Mouse (Mus musculus) CH12.LX (cell line): ENCODE results near the gene Sipa1l3. TPM values are rescaled to one million over a fixed set of nuclear protein-coding genes. Genes with fewer than 3 reads are reported as not detected.
A peak's percentile ranks its signal among the peaks of the same experiment; 100 is the strongest.

Source experiments
- DNase-seq: peaks from one replicate; pipeline ENCODE4 v3.0.0-alpha.2; 2013; ENCODE audit errors: extremely low read depth
- H3K27ac ChIP-seq: 2 replicates; pipeline ENCODE4 v1.5.1; 2012; ENCODE audit warnings: low read depth, mild to moderate bottlenecking, control low read depth, moderate library complexity; ENCODE audit not compliant: insufficient read depth
- H3K27me3 ChIP-seq: replicated peaks from 2 replicates; pipeline ENCODE3; 2012; ENCODE audit warnings: inconsistent platforms
- H3K36me3 ChIP-seq, 2 experiments: replicated peaks in 1 of 2; 2 replicates each; pipeline versions ENCODE3 to v1.6.1; 2012; ENCODE audit warnings: inconsistent platforms in 1 of 2, low read length in 1 of 2, mild to moderate bottlenecking in 1 of 2, mixed read lengths in 1 of 2, moderate library complexity in 1 of 2; ENCODE audit not compliant: control insufficient read depth in 1 of 2, insufficient read depth in 1 of 2
- H3K4me1 ChIP-seq, 2 experiments: 2 replicates each; pipeline ENCODE4 v1.6.1; 2012; ENCODE audit warnings: inconsistent platforms in 1 of 2, moderate library complexity in 1 of 2; ENCODE audit not compliant: insufficient read depth in 2 of 2, control insufficient read depth in 1 of 2
- H3K4me2 ChIP-seq: 2 replicates; pipeline ENCODE4 v1.6.1; 2012; ENCODE audit warnings: low read depth, mild to moderate bottlenecking, control low read depth; ENCODE audit not compliant: poor library complexity, insufficient read depth, severe bottlenecking
- H3K4me3 ChIP-seq, 3 experiments: fragments of 150-350 bp in 1 of 3; sonication (generic) in 1 of 3; replicated peaks in 1 of 3; 2 replicates each; pipeline versions ENCODE3 to v1.5.1; 2011 to 2012; ENCODE audit warnings: low read depth in 2 of 3, low read length in 2 of 3, mild to moderate bottlenecking in 2 of 3, moderate library complexity in 2 of 3, control low read depth in 1 of 3, improper control_type of control experiment in 1 of 3, inconsistent platforms in 1 of 3, mixed read lengths in 1 of 3; ENCODE audit not compliant: poor library complexity in 1 of 3
- H3K79me2 ChIP-seq: replicated peaks from 2 replicates; pipeline ENCODE4 v1.6.1; 2012; ENCODE audit warnings: mild to moderate bottlenecking, moderate library complexity; ENCODE audit not compliant: control insufficient read depth, poor library complexity, insufficient read depth, severe bottlenecking; ENCODE audit errors: extremely low read depth
- H3K9ac ChIP-seq: 2 replicates; pipeline ENCODE4 v1.6.1; 2012; ENCODE audit warnings: low read depth, mild to moderate bottlenecking, control low read depth, moderate library complexity; ENCODE audit not compliant: insufficient read depth
- H3K9me3 ChIP-seq: replicated peaks from 2 replicates; pipeline ENCODE3; 2012; ENCODE audit warnings: low read length, inconsistent platforms, mixed read lengths
- BHLHE40 ChIP-seq: IDR thresholded peaks from 2 replicates; pipeline ENCODE4 v1.6.1; 2011; ENCODE audit warnings: mild to moderate bottlenecking, low read depth, low read length, improper control_type of control experiment
- CHD1 ChIP-seq: IDR thresholded peaks from 2 replicates; pipeline ENCODE4 v1.6.1; 2012; ENCODE audit warnings: low read depth, low read length, improper control_type of control experiment, inconsistent platforms
- CHD2 ChIP-seq: IDR thresholded peaks from 2 replicates; pipeline ENCODE4 v1.6.1; 2011; ENCODE audit warnings: low read length, improper control_type of control experiment
- CTCF ChIP-seq, 2 experiments: IDR thresholded peaks in 1 of 2; conservative IDR thresholded peaks in 1 of 2; 2 replicates each; pipeline ENCODE4 v1.5.1; 2011 to 2012; ENCODE audit warnings: low read depth in 2 of 2, low read length in 2 of 2, improper control_type of control experiment in 1 of 2, inconsistent platforms in 1 of 2, mild to moderate bottlenecking in 1 of 2, moderate library complexity in 1 of 2
- E2F4 ChIP-seq: IDR thresholded peaks from 2 replicates; pipeline ENCODE4 v1.6.1; 2011; ENCODE audit warnings: low read depth, low read length, improper control_type of control experiment; ENCODE audit not compliant: insufficient replicate concordance
- ELF1 ChIP-seq: IDR thresholded peaks from 2 replicates; pipeline ENCODE4 v1.6.1; 2014; ENCODE audit warnings: low read depth, mild to moderate bottlenecking, inconsistent platforms, low read length, improper control_type of control experiment
- EP300 ChIP-seq: IDR thresholded peaks from 2 replicates; pipeline ENCODE4 v1.6.1; 2011; ENCODE audit warnings: low read length, improper control_type of control experiment
- ETS1 ChIP-seq: conservative IDR thresholded peaks from 2 replicates; pipeline ENCODE4 v1.6.1; 2012; ENCODE audit warnings: low read depth, mild to moderate bottlenecking, inconsistent platforms, low read length, improper control_type of control experiment, moderate library complexity
- GABPA ChIP-seq: IDR thresholded peaks from 2 replicates; pipeline ENCODE4 v1.6.1; 2012; ENCODE audit warnings: low read depth, low read length, improper control_type of control experiment, inconsistent platforms; ENCODE audit not compliant: insufficient replicate concordance
- HCFC1 ChIP-seq: IDR thresholded peaks from 2 replicates; pipeline ENCODE4 v1.6.1; 2012; ENCODE audit warnings: low read depth, mild to moderate bottlenecking, inconsistent platforms, low read length, improper control_type of control experiment
- IRF4 ChIP-seq: IDR thresholded peaks from 2 replicates; pipeline ENCODE4 v1.6.1; 2014; ENCODE audit warnings: low read depth, mild to moderate bottlenecking, inconsistent platforms, low read length, improper control_type of control experiment
- JUN ChIP-seq: IDR thresholded peaks from 2 replicates; pipeline ENCODE4 v1.6.1; 2011; ENCODE audit warnings: low read depth, mild to moderate bottlenecking, low read length, improper control_type of control experiment, moderate library complexity; ENCODE audit not compliant: insufficient read depth
- JUND ChIP-seq: conservative IDR thresholded peaks from 2 replicates; pipeline ENCODE4 v1.6.1; 2011; ENCODE audit warnings: low read depth, low read length, improper control_type of control experiment
- KAT2A ChIP-seq: IDR thresholded peaks from 2 replicates; pipeline ENCODE4 v1.6.1; 2012; ENCODE audit warnings: low read length, improper control_type of control experiment, inconsistent platforms; ENCODE audit not compliant: insufficient replicate concordance
- MAFK ChIP-seq: IDR thresholded peaks from 2 replicates; pipeline ENCODE4 v1.6.1; 2011; ENCODE audit warnings: low read length, improper control_type of control experiment; ENCODE audit not compliant: insufficient replicate concordance
- MAX ChIP-seq: IDR thresholded peaks from 2 replicates; pipeline ENCODE4 v1.6.1; 2011; ENCODE audit warnings: low read length, improper control_type of control experiment
- MAZ ChIP-seq: IDR thresholded peaks from 2 replicates; pipeline ENCODE4 v1.6.1; 2012; ENCODE audit warnings: low read depth, mild to moderate bottlenecking, inconsistent platforms, low read length, improper control_type of control experiment, moderate library complexity
- MEF2A ChIP-seq: IDR thresholded peaks from 2 replicates; pipeline ENCODE4 v1.6.1; 2014; ENCODE audit warnings: low read depth, mild to moderate bottlenecking, inconsistent platforms, low read length, improper control_type of control experiment, borderline replicate concordance
- MXI1 ChIP-seq: IDR thresholded peaks from 2 replicates; pipeline ENCODE4 v1.6.1; 2011; ENCODE audit warnings: mild to moderate bottlenecking, low read depth, low read length, improper control_type of control experiment
- MYC ChIP-seq: IDR thresholded peaks from 2 replicates; pipeline ENCODE4 v1.6.1; 2011; ENCODE audit warnings: low read depth, mild to moderate bottlenecking, improper control_type of control experiment, low read length
- NELFE ChIP-seq: IDR thresholded peaks from 2 replicates; pipeline ENCODE4 v1.6.1; 2011; ENCODE audit warnings: low read depth, low read length, improper control_type of control experiment
- NRF1 ChIP-seq: IDR thresholded peaks from 2 replicates; pipeline ENCODE4 v1.6.1; 2014; ENCODE audit warnings: low read depth, mild to moderate bottlenecking, inconsistent platforms, low read length, improper control_type of control experiment, moderate library complexity
- PAX5 ChIP-seq: IDR thresholded peaks from 2 replicates; pipeline ENCODE4 v1.6.1; 2012; ENCODE audit warnings: low read length, inconsistent platforms, mixed read lengths
- POLR2A ChIP-seq: IDR thresholded peaks from 2 replicates; pipeline ENCODE4 v1.6.1; 2011; ENCODE audit warnings: low read depth, mild to moderate bottlenecking, improper control_type of control experiment, low read length
- POLR2AphosphoS2 ChIP-seq: IDR thresholded peaks from 2 replicates; pipeline ENCODE4 v1.6.1; 2011; ENCODE audit warnings: low read depth, low read length, improper control_type of control experiment
- RAD21 ChIP-seq: IDR thresholded peaks from 2 replicates; pipeline ENCODE4 v1.6.1; 2011; ENCODE audit warnings: low read depth, mild to moderate bottlenecking, low read length, improper control_type of control experiment, moderate library complexity
- RCOR1 ChIP-seq: conservative IDR thresholded peaks from 2 replicates; pipeline ENCODE4 v1.6.1; 2012; ENCODE audit warnings: low read depth, mild to moderate bottlenecking, inconsistent platforms, low read length, improper control_type of control experiment
- SIN3A ChIP-seq: IDR thresholded peaks from 2 replicates; pipeline ENCODE4 v1.6.1; 2012; ENCODE audit warnings: low read length, improper control_type of control experiment, inconsistent platforms
- SMC3 ChIP-seq: IDR thresholded peaks from 2 replicates; pipeline ENCODE4 v1.6.1; 2011; ENCODE audit warnings: low read depth, low read length, improper control_type of control experiment
- TBP ChIP-seq: conservative IDR thresholded peaks from 2 replicates; pipeline ENCODE4 v1.6.1; 2011; ENCODE audit warnings: low read depth, low read length, improper control_type of control experiment
- TCF12 ChIP-seq: IDR thresholded peaks from 2 replicates; pipeline ENCODE4 v1.6.1; 2014; ENCODE audit warnings: low read depth, mild to moderate bottlenecking, inconsistent platforms, low read length, improper control_type of control experiment
- UBTF ChIP-seq: IDR thresholded peaks from 2 replicates; pipeline ENCODE4 v1.6.1; 2012; ENCODE audit warnings: low read depth, mild to moderate bottlenecking, inconsistent platforms, low read length, improper control_type of control experiment, moderate library complexity
- USF1 ChIP-seq: IDR thresholded peaks from 2 replicates; pipeline ENCODE4 v1.6.1; 2014; ENCODE audit warnings: low read depth, mild to moderate bottlenecking, inconsistent platforms, low read length, improper control_type of control experiment
- USF2 ChIP-seq: conservative IDR thresholded peaks from 2 replicates; pipeline ENCODE4 v1.6.1; 2011; ENCODE audit warnings: low read depth, low read length, improper control_type of control experiment
- ZC3H11A ChIP-seq: IDR thresholded peaks from 2 replicates; pipeline ENCODE4 v1.6.1; 2012; ENCODE audit warnings: low read depth, mild to moderate bottlenecking, inconsistent platforms, low read length, improper control_type of control experiment
- ZKSCAN1 ChIP-seq: IDR thresholded peaks from 2 replicates; pipeline ENCODE4 v1.6.1; 2012; ENCODE audit warnings: low read depth, inconsistent platforms, low read length, improper control_type of control experiment, borderline replicate concordance
- ZMIZ1 ChIP-seq: IDR thresholded peaks from 2 replicates; pipeline ENCODE4 v1.6.1; 2012; ENCODE audit warnings: low read depth, mild to moderate bottlenecking, inconsistent platforms, low read length, improper control_type of control experiment
- ZNF384 ChIP-seq: IDR thresholded peaks from 2 replicates; pipeline ENCODE4 v1.6.1; 2012; ENCODE audit warnings: low read depth, low read length, improper control_type of control experiment, inconsistent platforms
- dilution Hi-C: fragments of 300-500 bp; cut with MboI; formaldehyde crosslinking; loops from 2 replicates; pipeline ENCODE4 v1.14.3; 2020; ENCODE audit warnings: low sequenced_read_pairs; ENCODE audit not compliant: extremely low pct_unique_long_range_greater_than_20kb, extremely low pct_ligation_motif_present
- in situ Hi-C: fragments of 300-500 bp; cut with MboI; formaldehyde crosslinking; loops from 3 replicates; pipeline ENCODE4 v1.14.3; 2019; ENCODE audit warnings: low sequenced_read_pairs, low pct_ligation_motif_present, low pct_unique_long_range_greater_than_20kb, mixed read lengths
- polyA plus RNA-seq: library from polyadenylated mRNA; unstranded; fragments of >175 nt; gene quantifications from 2 replicates; pipeline ENCODE4 v1.2.1, GENCODE M21; 2012; ENCODE audit warnings: low read depth; ENCODE audit not compliant: insufficient read length
- total RNA-seq, 2 experiments: library from RNA; depleted of rRNA; stranded (reverse); fragments of 300-350 nt in 1 of 2; fragments of >200 nt in 1 of 2; gene quantifications; 2 replicates each; pipeline ENCODE4 v1.2.3; 2012 to 2014

Sipa1l3 gene
- total and polyA plus RNA-seq, 3 experiments, result 1.6 to 8.8 (median 5.9) TPM

DNA sequence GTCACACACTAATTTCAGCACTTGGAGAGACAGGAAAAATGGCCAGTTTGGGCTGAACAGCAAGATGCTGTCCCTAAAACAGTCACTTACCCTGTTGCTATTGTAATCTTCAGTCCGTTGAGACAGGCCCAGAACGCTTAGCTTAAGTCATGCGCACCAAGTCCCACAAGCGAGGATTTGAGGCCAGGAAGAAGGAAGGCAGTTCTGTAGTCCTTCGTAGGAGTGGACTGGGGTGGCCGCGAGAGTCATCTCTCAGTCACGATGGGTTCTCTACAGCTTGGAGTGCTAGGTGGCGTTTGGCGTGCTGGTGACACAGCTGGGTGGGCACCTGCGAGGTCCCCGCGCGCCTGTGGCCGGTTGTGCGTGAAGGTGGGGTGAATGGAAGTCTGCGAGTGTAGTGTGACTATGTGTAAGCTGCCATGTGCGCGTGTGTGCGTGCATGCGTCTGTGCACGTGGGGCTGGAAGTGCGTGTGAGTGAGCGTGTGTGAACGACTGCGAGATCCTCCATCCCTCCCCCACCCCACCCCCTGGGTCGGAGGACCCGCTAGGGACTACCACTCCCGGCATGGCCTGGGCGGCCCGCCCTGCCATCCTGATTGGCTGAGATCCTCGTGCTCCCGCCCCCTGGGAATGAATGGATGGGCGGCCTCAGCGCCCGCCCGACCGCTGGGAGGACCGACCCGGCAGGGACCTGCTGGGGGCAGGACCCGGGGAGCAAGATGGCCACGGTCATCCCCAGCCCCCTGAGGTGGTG lies 210.9 kb downstream of the Sipa1l3 start:
- H3K27me3 ChIP-seq, result peaks cover 85% of the 10 kb centered on the region
- in situ Hi-C loops, result no loop called here
- peak overlapping the region; percentile 50 to 79 (median 53) for H3K4me3 ChIP-seq
- H3K9me3 ChIP-seq, result peaks cover 6% of the 10 kb centered on the region
- no peaks in the 10 kb centered on the region for H3K36me3 ChIP-seq
- DNase-seq, result peak; percentile 87
- peaks cover 0 to 23% of the 10 kb centered on the region in 2 experiments; a peak in 3 of 4 replicates for H3K4me1 ChIP-seq
- dilution Hi-C loops, result no loop called here
- no peak overlapping the region for H3K27ac ChIP-seq
- H3K4me2 ChIP-seq, result peak overlapping the region; percentile 41
- no peaks in the 10 kb centered on the region for H3K79me2 ChIP-seq
- TF ChIP-seq JUN (no peak), HCFC1 (peak; percentile 94), GABPA (peak; percentile 37; the same call in 1 of the 2 replicates), ETS1 (no peak), POLR2AphosphoS2 (no peak), MEF2A (no peak), NRF1 (peak; percentile 49; the same call in 1 of the 2 replicates), E2F4 (no peak), MYC (peak; percentile 95), PAX5 (no peak), ZNF384 (no peak), USF1 (0 out of 2 replicates have a peak, but pooled peaks have one; percentile 5), EP300 (no peak), POLR2A (peak; percentile 74), ZKSCAN1 (no peak), CHD1 (0 out of 2 replicates have a peak, but pooled peaks have one; percentile 20), ZC3H11A (no peak), ZMIZ1 (no peak), TBP (no peak), ELF1 (peak; percentile 63), RAD21 (no peak), KAT2A (peak; percentile 86; the same call in 1 of the 2 replicates), MAFK (no peak), USF2 (no peak), JUND (no peak), SIN3A (peak; percentile 66; the same call in 1 of the 2 replicates), MAZ (peak; percentile 52; the same call in 1 of the 2 replicates), IRF4 (peak; percentile 47), UBTF (no peak), RCOR1 (no peak), MAX (peak; percentile 93), NELFE (peak; percentile 48; the same call in 1 of the 2 replicates), CHD2 (peak; percentile 91), SMC3 (no peak), BHLHE40 (peak; percentile 95), CTCF (conservative IDR thresholded peaks at IDR 0.05 in 1 of 2, IDR thresholded peaks at IDR 0.05 in 1 of 2; ENCODE audit: low read depth in 2 of 2, low read length in 2 of 2) (no peak), TCF12 (no peak), MXI1 (peak; percentile 93)
- H3K9ac ChIP-seq, result peak overlapping the region; percentile 21; the same call in 1 of the 2 replicates
